ENCODE assay signal across 24 mouse cellular contexts in the genomic region with DNA sequence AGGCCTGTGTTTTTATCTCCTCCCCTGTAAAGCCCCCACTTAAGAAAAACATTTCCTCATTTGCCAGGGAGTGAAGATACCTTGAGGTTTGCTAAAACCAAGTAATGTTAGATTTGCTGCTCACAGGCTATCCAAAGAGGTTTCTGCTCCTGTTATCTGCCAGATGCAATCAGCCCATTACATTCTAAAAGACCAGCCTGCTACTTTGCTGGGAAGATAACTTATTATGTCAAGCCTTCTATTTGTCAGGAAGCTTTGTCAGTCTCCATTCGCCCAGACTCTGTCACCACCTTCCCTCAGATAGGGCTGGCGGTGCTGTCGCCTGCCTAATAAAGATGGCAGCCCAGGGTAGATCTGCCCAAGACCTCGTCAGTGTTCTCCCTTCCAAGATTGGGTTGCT. TPM values are rescaled to one million over a fixed set of nuclear protein-coding genes. Genes with fewer than 3 reads are reported as not detected.
A peak's percentile ranks its signal among the peaks of the same experiment; 100 is the strongest.
DNase-seq lines count a peak whose midpoint lies in the region; ATAC-seq lines count a peak whose summit lies in the region.
"Had no signal": no experiment of that assay in that cellular context is flagged by ENCODE, and none has a peak within 500 bp of the region (broad histone marks: within the 10 kb centered on the region; RNA-seq: fewer than 3 reads in every experiment).

No protein-coding gene starts in this region.

- peaks cover 68% of the 10 kb centered on the region for H3K4me1 ChIP-seq in heart, embryonic 10.5 days
- H3K4me1 ChIP-seq in heart, embryonic 16.5 days (ENCODE audit: control insufficient read depth, insufficient read depth, low read length): peaks cover 46% of the 10 kb centered on the region
- H3K4me1 ChIP-seq in neural tube, embryonic 15.5 days: peaks cover 6% of the 10 kb centered on the region; the same call in 1 of the 2 replicates
- H3K4me1 ChIP-seq: forebrain, embryonic 13.5 days; intestine, embryonic 15.5 days; midbrain, embryonic 10.5 days; stomach, embryonic 15.5 days had no signal

- 26% methylated on average over 4 of the region's 4 CpGs for WGBS in heart, embryonic 10.5 days
- WGBS in heart, embryonic 16.5 days: 38% methylated on average over 4 of the region's 4 CpGs
- 75% methylated on average over 4 of the region's 4 CpGs for WGBS in neural tube, embryonic 15.5 days

- no peak overlapping the region for H3K9ac ChIP-seq in heart, embryonic 16.5 days (ENCODE audit: low read length)
- H3K9ac ChIP-seq in neural tube, embryonic 15.5 days (replicated peaks): no peak overlapping the region
- H3K9ac ChIP-seq: forebrain, embryonic 13.5 days; intestine, embryonic 15.5 days; limb, embryonic 15.5 days; stomach, embryonic 15.5 days had no signal

- intact Hi-C loops in heart, postnatal 10 days (cut with DNase I): no loop called here

- no peak for ATAC-seq in heart, embryonic 16.5 days (replicated peaks; ENCODE audit: extremely low read depth, insufficient read depth, low FRiP score)
- ATAC-seq in neural tube, embryonic 15.5 days (ENCODE audit: low FRiP score): no peak
- ATAC-seq: forebrain, embryonic 13.5 days; intestine, embryonic 15.5 days; midbrain, embryonic 16.5 days had no signal

- H3K4me2 ChIP-seq in heart, embryonic 16.5 days (ENCODE audit: low read depth, low read length): no peak overlapping the region
- no peak overlapping the region for H3K4me2 ChIP-seq in neural tube, embryonic 15.5 days
- H3K4me2 ChIP-seq: forebrain, embryonic 13.5 days; intestine, embryonic 15.5 days; limb, embryonic 15.5 days; stomach, embryonic 15.5 days had no signal

- no peak overlapping the region for H3K4me3 ChIP-seq in heart, embryonic 10.5 days
- H3K4me3 ChIP-seq in heart, embryonic 16.5 days (ENCODE audit: low read length): no peak overlapping the region
- no peak overlapping the region for H3K4me3 ChIP-seq in neural tube, embryonic 15.5 days (replicated peaks)
- H3K4me3 ChIP-seq: forebrain, embryonic 13.5 days; gastrocnemius, adult 2 months; intestine, embryonic 15.5 days; limb, embryonic 15.5 days; midbrain, embryonic 10.5 days; myocyte; stomach, embryonic 15.5 days had no signal

- DNase-seq in heart, embryonic 10.5 days (ENCODE audit: low spot score): no peak
- DNase-seq in heart, adult 8-10 months (ENCODE audit: low spot score): no peak
- no peak for DNase-seq in heart, postnatal 10 days
- no peak for DNase-seq in neural tube, embryonic 10.5 days (ENCODE audit: extremely low spot score, low spot score)
- DNase-seq in spleen, postnatal 14 days (ENCODE audit: low spot score in 2 of 2): no peak
- DNase-seq in kidney, postnatal 14 days: no peak
- DNase-seq: adrenal gland, postnatal 36 days; cerebellum, adult 9-11 months; gastrocnemius, adult 2 months; kidney, adult 8-10 months; kidney, postnatal 10 days; lung, postnatal 4 days; right cerebral cortex, adult 18-20 months; right cerebral cortex, postnatal 4 days; thymus, postnatal 25 days had no signal

- H3K9me3 ChIP-seq in heart, embryonic 10.5 days: no peaks in the 10 kb centered on the region
- no peaks in the 10 kb centered on the region for H3K9me3 ChIP-seq in heart, embryonic 16.5 days (replicated peaks; ENCODE audit: control insufficient read depth, low read length)
- no peaks in the 10 kb centered on the region for H3K9me3 ChIP-seq in neural tube, embryonic 15.5 days (replicated peaks)
- H3K9me3 ChIP-seq: forebrain, embryonic 13.5 days; intestine, embryonic 15.5 days; limb, embryonic 15.5 days; midbrain, embryonic 10.5 days; stomach, embryonic 15.5 days had no signal

- H3K27me3 ChIP-seq in heart, embryonic 10.5 days (ENCODE audit: insufficient read depth, poor library complexity, severe bottlenecking): no peaks in the 10 kb centered on the region
- H3K27me3 ChIP-seq in heart, embryonic 16.5 days (ENCODE audit: control insufficient read depth, insufficient read depth, low read length): no peaks in the 10 kb centered on the region
- H3K27me3 ChIP-seq in neural tube, embryonic 15.5 days (replicated peaks): no peaks in the 10 kb centered on the region
- H3K27me3 ChIP-seq: forebrain, embryonic 13.5 days; intestine, embryonic 15.5 days; limb, embryonic 15.5 days; stomach, embryonic 15.5 days had no signal

- H3K27ac ChIP-seq in heart, embryonic 10.5 days: peak overlapping the region; percentile 56
- peak overlapping the region; percentile 7; the same call in 1 of the 2 replicates for H3K27ac ChIP-seq in heart, embryonic 16.5 days (ENCODE audit: low read length)
- 0 out of 2 replicates have a peak overlapping the region, but pooled peaks have one; percentile 43 for H3K27ac ChIP-seq in neural tube, embryonic 15.5 days (replicated peaks)
- H3K27ac ChIP-seq: forebrain, embryonic 13.5 days; gastrocnemius, adult 2 months; intestine, embryonic 15.5 days; limb, embryonic 15.5 days; midbrain, embryonic 10.5 days; stomach, embryonic 15.5 days had no signal

- H3K36me3 ChIP-seq in heart, embryonic 10.5 days: peaks cover 75% of the 10 kb centered on the region
- H3K36me3 ChIP-seq in heart, embryonic 16.5 days (ENCODE audit: control insufficient read depth, insufficient read depth): peaks cover 22% of the 10 kb centered on the region
- peaks cover 57% of the 10 kb centered on the region for H3K36me3 ChIP-seq in neural tube, embryonic 15.5 days

RNA-seq across cellular contexts. Expression of a gene that starts 59.6 kb away (rescaled TPM):
- 41.9 and 45.9 TPM in 2 replicates for polyA plus RNA-seq in heart, embryonic 10.5 days (2016; fragmentation: Nextera tagmentation; extraction: Ambion mirVana)
- 10 to 100 TPM; 10.1 to 12.3 (median 12.0) TPM for total RNA-seq in heart, adult 8-10 months (2022)
- 36.2 and 38.1 TPM in 2 replicates for polyA plus RNA-seq in heart, embryonic 16.5 days (2015; fragmentation: Nextera tagmentation; extraction: Ambion mirVana)
- total RNA-seq in heart, postnatal 10 days (2021): 10 to 100 TPM; 21.6 to 24.9 TPM
- 84.8 and 89.7 TPM in 2 replicates for polyA plus RNA-seq in neural tube, embryonic 15.5 days (2015; fragmentation: Nextera tagmentation; extraction: Ambion mirVana)
